Mouse (Mus musculus): ENCODE data around the gene Apela. TPM values are rescaled to one million over a fixed set of nuclear protein-coding genes. Genes with fewer than 3 reads are reported as not detected.

The Apela gene
- polyA plus RNA-seq, 1 experiment: 96.4 TPM

GRCm38 (mm10) chr8:65067694-65068472 is 30.7 kb upstream of the Apela start:
- no peak overlapping the region for H3K4me3 ChIP-seq (ENCODE audit: low read depth, low read length)
- no peaks in the 10 kb centered on the region for H3K36me3 ChIP-seq (ENCODE audit: control insufficient read depth, insufficient read depth, low read length, poor library complexity, severe bottlenecking)
- H3K9me3 ChIP-seq (replicated peaks; ENCODE audit: control insufficient read depth, insufficient read depth, low read length, poor library complexity, severe bottlenecking): peaks cover 20% of the 10 kb centered on the region
- H3K4me1 ChIP-seq (ENCODE audit: control insufficient read depth, insufficient read depth, low read length): peaks cover 5% of the 10 kb centered on the region
- no peak overlapping the region for H3K9ac ChIP-seq (ENCODE audit: low read depth, poor library complexity, severe bottlenecking)
- H3K27me3 ChIP-seq (ENCODE audit: control insufficient read depth, insufficient read depth, low read length, poor library complexity, severe bottlenecking): no peaks in the 10 kb centered on the region
- TF ChIP-seq EP300 (IDR thresholded peaks at IDR 0.05; ENCODE audit: insufficient read depth, low read depth, low read length) (peak; percentile 51; the same call in 1 of the 2 replicates), CTCF (IDR thresholded peaks at IDR 0.05; ENCODE audit: low read depth, low read length) (no peak), POLR2A (IDR thresholded peaks at IDR 0.05; ENCODE audit: insufficient read depth, low read length) (no peak)
- peak overlapping the region; percentile 91 for H3K27ac ChIP-seq (ENCODE audit: insufficient read depth, low read length)

GRCm38 (mm10) chr8:65067031-65067430 is 29.9 kb upstream of the Apela start:
- Histone ChIP-seq H3K4me1 (ENCODE audit: control insufficient read depth, insufficient read depth, low read length) (peaks cover 5% of the 10 kb centered on the region), H3K27me3 (ENCODE audit: control insufficient read depth, insufficient read depth, low read length, poor library complexity, severe bottlenecking) (no peaks in the 10 kb centered on the region), H3K36me3 (ENCODE audit: control insufficient read depth, insufficient read depth, low read length, poor library complexity, severe bottlenecking) (no peaks in the 10 kb centered on the region), H3K9me3 (replicated peaks; ENCODE audit: control insufficient read depth, insufficient read depth, low read length, poor library complexity, severe bottlenecking) (peaks cover 20% of the 10 kb centered on the region), H3K9ac (ENCODE audit: low read depth, poor library complexity, severe bottlenecking) (no peak overlapping the region), H3K27ac (ENCODE audit: insufficient read depth, low read length) (peak overlapping the region; percentile 91; the same call in 1 of the 2 replicates), H3K4me3 (ENCODE audit: low read depth, low read length) (no peak overlapping the region)
- TF ChIP-seq POLR2A (IDR thresholded peaks at IDR 0.05; ENCODE audit: insufficient read depth, low read length) (no peak), CTCF (IDR thresholded peaks at IDR 0.05; ENCODE audit: low read depth, low read length) (no peak), EP300 (IDR thresholded peaks at IDR 0.05; ENCODE audit: insufficient read depth, low read depth, low read length) (no peak)

GRCm38 (mm10) chr8:65065622-65066021 is 28.5 kb upstream of the Apela start:
- H3K4me3 ChIP-seq (ENCODE audit: low read depth, low read length): no peak overlapping the region
- peaks cover 20% of the 10 kb centered on the region for H3K9me3 ChIP-seq (replicated peaks; ENCODE audit: control insufficient read depth, insufficient read depth, low read length, poor library complexity, severe bottlenecking)
- no peak overlapping the region for H3K9ac ChIP-seq (ENCODE audit: low read depth, poor library complexity, severe bottlenecking)
- no peaks in the 10 kb centered on the region for H3K27me3 ChIP-seq (ENCODE audit: control insufficient read depth, insufficient read depth, low read length, poor library complexity, severe bottlenecking)
- TF ChIP-seq CTCF (IDR thresholded peaks at IDR 0.05; ENCODE audit: low read depth, low read length): no peak
- TF ChIP-seq POLR2A (IDR thresholded peaks at IDR 0.05; ENCODE audit: insufficient read depth, low read length): no peak
- no peak for TF ChIP-seq EP300 (IDR thresholded peaks at IDR 0.05; ENCODE audit: insufficient read depth, low read depth, low read length)
- peak overlapping the region; percentile 2; the same call in 1 of the 2 replicates for H3K27ac ChIP-seq (ENCODE audit: insufficient read depth, low read length)
- H3K4me1 ChIP-seq (ENCODE audit: control insufficient read depth, insufficient read depth, low read length): peaks cover 5% of the 10 kb centered on the region
- H3K36me3 ChIP-seq (ENCODE audit: control insufficient read depth, insufficient read depth, low read length, poor library complexity, severe bottlenecking): no peaks in the 10 kb centered on the region

- H3K36me3 ChIP-seq (ENCODE audit: control insufficient read depth, insufficient read depth, low read length, poor library complexity, severe bottlenecking): no peaks in the 10 kb centered on the region
- H3K9me3 ChIP-seq (replicated peaks; ENCODE audit: control insufficient read depth, insufficient read depth, low read length, poor library complexity, severe bottlenecking): peaks cover 18% of the 10 kb centered on the region
- no peaks in the 10 kb centered on the region for H3K27me3 ChIP-seq (ENCODE audit: control insufficient read depth, insufficient read depth, low read length, poor library complexity, severe bottlenecking)
- H3K4me3 ChIP-seq (ENCODE audit: low read depth, low read length): no peak overlapping the region
- no peak overlapping the region for H3K27ac ChIP-seq (ENCODE audit: insufficient read depth, low read length)
- peaks cover 5% of the 10 kb centered on the region for H3K4me1 ChIP-seq (ENCODE audit: control insufficient read depth, insufficient read depth, low read length)
- no peak for TF ChIP-seq EP300 (IDR thresholded peaks at IDR 0.05; ENCODE audit: insufficient read depth, low read depth, low read length)
- no peak for TF ChIP-seq CTCF (IDR thresholded peaks at IDR 0.05; ENCODE audit: low read depth, low read length)
- TF ChIP-seq POLR2A (IDR thresholded peaks at IDR 0.05; ENCODE audit: insufficient read depth, low read length): no peak
- H3K9ac ChIP-seq (ENCODE audit: low read depth, poor library complexity, severe bottlenecking): no peak overlapping the region
These were observed 26.9 kb upstream of the Apela start for GRCm38 (mm10) chr8:65064071-65064470.

GRCm38 (mm10) chr8:65062195-65062594 is 25.1 kb upstream of the Apela start:
- H3K27me3 ChIP-seq (ENCODE audit: control insufficient read depth, insufficient read depth, low read length, poor library complexity, severe bottlenecking): no peaks in the 10 kb centered on the region
- no peak overlapping the region for H3K4me3 ChIP-seq (ENCODE audit: low read depth, low read length)
- TF ChIP-seq POLR2A (IDR thresholded peaks at IDR 0.05; ENCODE audit: insufficient read depth, low read length) (no peak), EP300 (IDR thresholded peaks at IDR 0.05; ENCODE audit: insufficient read depth, low read depth, low read length) (no peak), CTCF (IDR thresholded peaks at IDR 0.05; ENCODE audit: low read depth, low read length) (no peak)
- no peak overlapping the region for H3K9ac ChIP-seq (ENCODE audit: low read depth, poor library complexity, severe bottlenecking)
- peaks cover 5% of the 10 kb centered on the region for H3K4me1 ChIP-seq (ENCODE audit: control insufficient read depth, insufficient read depth, low read length)
- no peak overlapping the region for H3K27ac ChIP-seq (ENCODE audit: insufficient read depth, low read length)
- H3K9me3 ChIP-seq (replicated peaks; ENCODE audit: control insufficient read depth, insufficient read depth, low read length, poor library complexity, severe bottlenecking): peaks cover 7% of the 10 kb centered on the region
- H3K36me3 ChIP-seq (ENCODE audit: control insufficient read depth, insufficient read depth, low read length, poor library complexity, severe bottlenecking): no peaks in the 10 kb centered on the region

- H3K27me3 ChIP-seq (ENCODE audit: control insufficient read depth, insufficient read depth, low read length, poor library complexity, severe bottlenecking): no peaks in the 10 kb centered on the region
These were observed 19.6 kb upstream of the Apela start for GRCm38 (mm10) chr8:65056722-65057121.

More at GRCm38 (mm10) chr8:65056722-65057121, 19.6 kb upstream of the Apela start:
- Histone ChIP-seq H3K27ac (ENCODE audit: insufficient read depth, low read length) (no peak overlapping the region), H3K9me3 (replicated peaks; ENCODE audit: control insufficient read depth, insufficient read depth, low read length, poor library complexity, severe bottlenecking) (no peaks in the 10 kb centered on the region), H3K4me1 (ENCODE audit: control insufficient read depth, insufficient read depth, low read length) (no peaks in the 10 kb centered on the region), H3K36me3 (ENCODE audit: control insufficient read depth, insufficient read depth, low read length, poor library complexity, severe bottlenecking) (no peaks in the 10 kb centered on the region), H3K4me3 (ENCODE audit: low read depth, low read length) (no peak overlapping the region), H3K9ac (ENCODE audit: low read depth, poor library complexity, severe bottlenecking) (no peak overlapping the region)
- TF ChIP-seq EP300 (IDR thresholded peaks at IDR 0.05; ENCODE audit: insufficient read depth, low read depth, low read length) (no peak), CTCF (IDR thresholded peaks at IDR 0.05; ENCODE audit: low read depth, low read length) (no peak), POLR2A (IDR thresholded peaks at IDR 0.05; ENCODE audit: insufficient read depth, low read length) (no peak)

Measured in ES-Bruce4 (cell line).